Mouse (Mus musculus): ENCODE measurements around the gene Arhgap6.

- TF ChIP-seq EP300 (IDR thresholded peaks at IDR 0.05) (no peak), CTCF (IDR thresholded peaks at IDR 0.05) (no peak)
Observed at GRCm38 (mm10) chrX:169178634-169179033, 383.7 kb downstream of the Arhgap6 start.
